Mouse (Mus musculus): Measurements from ENCODE around the gene Bcl2l2.

DNA sequence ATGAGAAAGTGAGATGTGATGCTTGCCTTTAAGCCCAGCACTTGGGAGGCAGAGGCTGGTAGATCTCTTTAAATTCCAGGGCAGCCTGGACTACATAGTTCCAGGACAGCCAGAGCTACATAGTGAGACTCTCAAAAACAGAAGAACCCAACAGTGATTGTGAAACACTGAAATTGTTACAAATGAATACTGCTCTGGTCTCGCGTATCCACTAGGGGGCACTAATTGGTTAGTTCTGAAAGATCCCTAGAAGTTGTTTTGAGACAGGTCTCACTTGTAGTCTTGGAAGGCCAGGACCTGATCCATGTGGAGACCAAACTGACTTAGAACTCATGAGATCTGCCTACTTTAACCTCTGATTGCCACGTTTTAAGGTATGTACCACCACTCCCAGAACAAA lies 17.2 kb downstream of the Bcl2l2 start:
- TF ChIP-seq CTCF (IDR thresholded peaks at IDR 0.05; ENCODE audit: control insufficient read depth, insufficient read depth, insufficient read length) (no peak), MAX (IDR thresholded peaks at IDR 0.05) (no peak), USF1 (IDR thresholded peaks at IDR 0.05; ENCODE audit: low read depth) (no peak), MYOG (IDR thresholded peaks at IDR 0.05; ENCODE audit: control insufficient read depth, extremely low read depth, insufficient read length) (no peak)

Data from C2C12 (cell line).